Mouse (Mus musculus) lung, embryonic 15.5 days (tissue): ENCODE measurements around the gene Adar. TPM values are rescaled to one million over a fixed set of nuclear protein-coding genes. Genes with fewer than 3 reads are reported as not detected.
"Not testable (repeated sequence)": the region's sequence is repeated elsewhere in the genome, so short reads cannot be mapped to it uniquely, and the experiment has no call there.

Source experiments
- ATAC-seq: fragments of 200-750 bp; cut with Nextera tagmentation; 2 replicates; pipeline ENCODE4 v1.8.0; 2017; ENCODE audit warnings: moderate number of reproducible peaks, borderline replicate concordance; ENCODE audit not compliant: low FRiP score, low TSS enrichment; ENCODE audit errors: extremely low read depth
- H3K27ac ChIP-seq: fragments of 300-500 bp; sonication (generic); 2 replicates; pipeline ENCODE4 v1.5.1; 2015; ENCODE audit warnings: moderate library complexity, mild to moderate bottlenecking, inconsistent platforms
- H3K27me3 ChIP-seq: fragments of 300-500 bp; sonication (generic); 2 replicates; pipeline ENCODE4 v1.6.1; 2015; ENCODE audit warnings: inconsistent platforms
- H3K36me3 ChIP-seq: fragments of 300-500 bp; sonication (generic); 2 replicates; pipeline ENCODE4 v1.6.1; 2015; ENCODE audit warnings: inconsistent platforms
- H3K4me1 ChIP-seq: fragments of 300-500 bp; sonication (generic); 2 replicates; pipeline ENCODE4 v1.6.1; 2015; ENCODE audit warnings: inconsistent platforms
- H3K4me2 ChIP-seq: fragments of 300-500 bp; sonication (generic); 2 replicates; pipeline ENCODE4 v1.6.1; 2015; ENCODE audit warnings: inconsistent platforms, mild to moderate bottlenecking, moderate library complexity
- H3K4me3 ChIP-seq: fragments of 300-500 bp; sonication (generic); 2 replicates; pipeline ENCODE4 v1.5.1; 2015; ENCODE audit warnings: mild to moderate bottlenecking, inconsistent platforms
- H3K9ac ChIP-seq: fragments of 300-500 bp; sonication (generic); 2 replicates; pipeline ENCODE4 v1.6.1; 2015; ENCODE audit warnings: inconsistent platforms
- H3K9me3 ChIP-seq: fragments of 300-500 bp; sonication (generic); 2 replicates; pipeline ENCODE4 v1.6.1; 2016; ENCODE audit warnings: inconsistent platforms
- WGBS: fragments of 180-500 bp; shearing (Covaris S2); methylation state at CpG from one replicate; pipeline ENCODE4 v1.1.7; 2015; 5-methylcytosine and 5-hydroxymethylcytosine counted together
- polyA plus RNA-seq: library from polyadenylated mRNA; unstranded; fragments of >200 nt; fragmentation: Nextera tagmentation; extraction: Ambion mirVana; gene quantifications from 2 replicates; pipeline ENCODE4 v1.2.1, GENCODE M21; 2015

Adar gene
- polyA plus RNA-seq, 1 experiment from 2014 or later = 10.8 TPM

GRCm38 (mm10) chr3:89800078-89800477 lies 85.3 kb downstream of the Adar start:
- ATAC-seq, H3K4me3 ChIP-seq, H3K27me3 ChIP-seq, H3K9me3 ChIP-seq, H3K27ac ChIP-seq, H3K4me1 ChIP-seq, H3K4me2 ChIP-seq, H3K36me3 ChIP-seq, H3K9ac ChIP-seq: not testable (repeated sequence)
- 57% methylated on average over 3 of the region's 3 CpGs for WGBS

GRCm38 (mm10) chr3:89800774-89801506 lies 86.1 kb downstream of the Adar start:
- Histone ChIP-seq H3K4me2 (no peak overlapping the region), H3K4me3 (no peak overlapping the region), H3K4me1 (no peaks in the 10 kb centered on the region), H3K9me3 (no peaks in the 10 kb centered on the region), H3K9ac (no peak overlapping the region), H3K27me3 (no peaks in the 10 kb centered on the region), H3K27ac (no peak overlapping the region), H3K36me3 (no peaks in the 10 kb centered on the region)
- no peak for ATAC-seq
- 62% methylated on average over 5 of the region's 5 CpGs for WGBS

- H3K27ac ChIP-seq = no peak overlapping the region
- WGBS = 10% methylated on average over 3 of the region's 3 CpGs
- H3K4me3 ChIP-seq = no peak overlapping the region
- no peaks in the 10 kb centered on the region for H3K4me1 ChIP-seq
- no peaks in the 10 kb centered on the region for H3K9me3 ChIP-seq
- no peaks in the 10 kb centered on the region for H3K36me3 ChIP-seq
- no peaks in the 10 kb centered on the region for H3K27me3 ChIP-seq
- no peak overlapping the region for H3K9ac ChIP-seq
- no peak for ATAC-seq
- H3K4me2 ChIP-seq = no peak overlapping the region
Observed at GRCm38 (mm10) chr3:89801507-89801847, 86.7 kb downstream of the Adar start.

GRCm38 (mm10) chr3:89802876-89803275 lies 88.1 kb downstream of the Adar start:
- Histone ChIP-seq H3K27me3 (no peaks in the 10 kb centered on the region), H3K27ac (no peak overlapping the region), H3K9me3 (no peaks in the 10 kb centered on the region), H3K4me3 (no peak overlapping the region), H3K4me1 (no peaks in the 10 kb centered on the region), H3K36me3 (no peaks in the 10 kb centered on the region), H3K9ac (no peak overlapping the region), H3K4me2 (no peak overlapping the region)
- WGBS = 65% methylated on average over 15 of the region's 15 CpGs
- no peak for ATAC-seq

Other genes starting within 250 kb of the Adar start
- 1.1 and 1.2 TPM in 2 replicates for gene Kcnn3, start 194.9 kb upstream of the Adar start, polyA plus RNA-seq
- gene Chrnb2, start 49.6 kb downstream of the Adar start, polyA plus RNA-seq = 0.30 and 0.36 TPM in 2 replicates
- 10.8 and 12.0 TPM in 2 replicates for gene Ube2q1, start 58.6 kb downstream of the Adar start, polyA plus RNA-seq
- gene She, start 116.3 kb downstream of the Adar start, polyA plus RNA-seq = 9.9 and 10.1 TPM in 2 replicates
- gene Il6ra, start 198.2 kb downstream of the Adar start, polyA plus RNA-seq = 3.6 TPM in 2 replicates
- gene Atp8b2, start 248.5 kb downstream of the Adar start, polyA plus RNA-seq = 14.7 and 14.8 TPM in 2 replicates